Mouse (Mus musculus) CH12F3 (cell line): ENCODE measurements around the gene Hoxc11.

ENCODE experiments used
- in situ Hi-C: fragments of 300-500 bp; cut with MboI; formaldehyde crosslinking; loops from 2 replicates; pipeline ENCODE4 v1.14.3; 2020; ENCODE audit warnings: low sequenced_read_pairs

The Hoxc11 gene

DNA sequence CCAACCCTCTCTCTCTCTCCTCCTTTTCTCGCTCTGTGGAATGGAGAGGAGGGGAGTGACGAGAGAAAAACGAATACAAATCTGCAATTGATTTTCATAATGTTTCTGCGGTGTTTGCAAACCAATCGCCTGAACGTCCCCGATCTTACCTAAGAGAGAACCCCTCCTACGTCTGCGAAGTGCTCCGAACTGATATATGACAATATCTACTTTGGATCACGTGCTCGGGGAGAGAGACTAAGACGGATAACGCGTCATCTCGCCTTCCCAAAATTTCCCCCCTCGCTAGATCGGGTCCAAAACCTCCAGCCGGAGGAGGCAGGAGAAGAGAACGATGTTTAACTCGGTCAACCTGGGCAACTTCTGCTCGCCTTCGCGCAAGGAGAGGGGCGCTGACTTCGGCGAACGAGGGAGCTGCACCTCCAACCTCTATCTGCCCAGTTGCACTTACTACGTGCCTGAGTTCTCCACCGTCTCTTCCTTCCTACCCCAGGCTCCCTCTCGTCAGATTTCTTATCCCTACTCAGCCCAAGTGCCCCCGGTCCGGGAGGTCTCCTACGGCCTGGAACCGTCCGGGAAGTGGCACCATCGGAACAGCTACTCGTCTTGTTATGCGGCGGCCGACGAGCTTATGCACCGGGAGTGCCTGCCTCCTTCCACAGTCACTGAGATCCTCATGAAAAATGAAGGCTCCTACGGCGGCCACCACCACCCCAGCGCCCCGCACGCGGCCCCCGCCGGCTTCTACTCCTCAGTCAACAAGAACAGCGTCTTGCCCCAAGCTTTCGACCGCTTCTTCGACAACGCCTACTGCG, at the start of gene Hoxc11:
Hoxc11 (plus strand) TSS at position 236 of the 815 bp plus-strand sequence.
- in situ Hi-C loops: no loop called here

DNA sequence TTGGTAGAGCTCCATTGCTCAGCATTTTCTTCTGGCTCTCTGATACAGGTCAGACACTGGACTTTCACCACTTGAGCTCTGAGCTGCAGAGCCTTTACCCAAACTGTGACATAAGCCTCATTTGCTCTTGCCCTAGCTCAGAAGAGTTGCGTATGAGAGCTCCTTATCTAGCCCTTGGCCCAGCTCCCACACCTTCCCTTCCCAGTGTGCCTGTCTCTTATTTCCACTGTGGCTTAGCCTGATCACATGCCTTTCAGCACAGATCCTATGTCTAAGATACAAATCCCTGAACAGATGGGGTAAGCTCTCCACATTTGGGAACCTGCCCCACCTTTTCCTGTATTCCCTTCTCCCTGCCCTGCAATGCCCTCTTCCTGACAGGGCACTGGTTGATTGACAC, 49.3 kb upstream of the Hoxc11 start:
- in situ Hi-C loops: no loop called here

DNA sequence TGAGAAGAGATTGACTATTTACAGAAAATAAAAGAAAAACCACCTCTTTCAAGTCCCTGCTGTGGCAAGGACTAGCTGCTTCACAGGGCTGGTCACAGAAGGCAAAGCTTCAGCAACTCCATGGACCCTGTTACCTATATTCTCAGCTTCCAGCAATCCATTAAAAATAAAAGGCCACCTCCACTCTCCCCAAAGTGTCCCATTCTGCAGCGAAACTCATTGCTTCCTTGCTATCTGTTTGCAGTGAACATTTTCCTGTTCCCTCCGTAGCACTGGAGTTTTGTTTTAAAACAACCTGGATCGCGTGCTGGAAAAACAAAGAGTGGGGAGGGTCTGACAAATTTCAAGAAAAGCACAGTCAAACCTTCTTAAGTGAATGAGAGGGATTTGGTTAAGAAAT, 44.7 kb upstream of the Hoxc11 start:
- in situ Hi-C loops: no loop called here

DNA sequence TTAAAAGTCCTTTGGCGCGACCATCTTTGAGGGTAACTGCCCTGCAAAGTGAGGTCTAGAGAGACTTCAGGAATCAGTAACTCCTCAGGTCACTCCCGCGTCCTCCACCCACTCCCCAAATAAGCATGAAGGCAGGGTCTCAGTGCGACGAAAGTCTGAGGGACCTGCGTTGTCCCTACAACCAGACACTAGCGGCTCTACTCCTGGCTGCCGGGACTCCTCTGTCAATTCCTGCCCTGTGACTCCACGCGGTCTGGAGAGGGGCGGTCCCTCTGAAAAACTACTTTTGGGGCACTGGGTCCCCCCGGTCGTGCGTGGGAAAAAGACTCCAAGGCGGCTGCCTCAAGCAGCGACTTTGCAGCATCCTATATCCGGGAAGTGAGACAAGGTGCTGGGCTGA, 44.2 kb upstream of the Hoxc11 start:
- in situ Hi-C loops: no loop called here

DNA sequence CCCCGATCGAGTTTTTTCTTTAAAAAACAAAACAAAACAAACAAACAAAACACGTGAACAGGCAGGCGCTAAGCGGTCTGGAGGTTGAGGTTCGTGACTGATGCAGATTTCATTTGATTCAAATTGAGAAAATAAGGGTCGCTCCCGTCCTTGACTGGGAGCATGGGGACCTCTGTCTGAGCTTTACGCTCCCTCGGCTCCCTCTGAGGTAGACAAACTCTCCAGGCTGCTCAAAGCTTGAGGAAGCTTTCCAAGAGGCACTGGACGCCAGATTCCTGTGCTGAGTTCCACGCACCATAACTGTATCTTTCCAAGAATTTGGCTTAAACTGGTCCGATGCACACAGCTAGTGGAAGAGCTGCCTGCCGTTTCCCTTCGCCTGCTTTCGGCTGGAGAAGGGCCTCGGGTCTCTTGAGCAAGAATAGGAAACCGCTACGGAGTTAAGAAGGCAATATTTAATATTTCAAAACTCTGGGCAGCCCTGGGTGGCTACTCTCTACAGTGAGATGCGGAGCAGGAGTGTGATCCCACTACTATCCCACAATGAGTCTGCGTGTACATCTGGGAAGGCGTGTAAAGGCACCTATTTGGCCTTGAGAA, 43.6 kb upstream of the Hoxc11 start:
- in situ Hi-C loops: no loop called here

DNA sequence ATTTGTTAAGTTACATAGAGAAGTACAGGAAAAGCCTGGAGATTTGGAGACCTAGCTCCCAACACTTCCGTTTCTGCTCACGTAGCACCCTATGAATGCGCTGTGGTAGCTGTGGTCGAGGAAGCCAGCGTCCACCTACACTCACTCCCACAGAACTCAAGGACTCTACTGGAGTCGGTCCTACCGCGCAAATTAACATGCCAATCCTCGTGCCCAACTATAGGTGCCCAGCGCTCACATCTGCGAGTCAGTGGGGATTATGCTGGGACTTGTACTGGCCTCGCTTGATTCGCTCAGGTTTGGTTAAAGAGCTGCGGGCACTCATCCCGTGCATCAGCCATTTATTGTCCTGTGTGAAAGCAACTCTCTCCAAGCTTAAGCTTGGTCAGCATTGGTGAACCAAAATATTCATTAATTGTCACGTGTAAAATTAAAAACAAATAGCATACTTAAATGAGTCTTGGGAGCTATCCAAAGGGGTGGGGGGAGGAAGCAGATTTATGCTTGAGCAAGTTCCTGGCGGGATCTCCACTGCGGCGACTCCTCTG, 41.1 kb upstream of the Hoxc11 start:
- in situ Hi-C loops: no loop called here

DNA sequence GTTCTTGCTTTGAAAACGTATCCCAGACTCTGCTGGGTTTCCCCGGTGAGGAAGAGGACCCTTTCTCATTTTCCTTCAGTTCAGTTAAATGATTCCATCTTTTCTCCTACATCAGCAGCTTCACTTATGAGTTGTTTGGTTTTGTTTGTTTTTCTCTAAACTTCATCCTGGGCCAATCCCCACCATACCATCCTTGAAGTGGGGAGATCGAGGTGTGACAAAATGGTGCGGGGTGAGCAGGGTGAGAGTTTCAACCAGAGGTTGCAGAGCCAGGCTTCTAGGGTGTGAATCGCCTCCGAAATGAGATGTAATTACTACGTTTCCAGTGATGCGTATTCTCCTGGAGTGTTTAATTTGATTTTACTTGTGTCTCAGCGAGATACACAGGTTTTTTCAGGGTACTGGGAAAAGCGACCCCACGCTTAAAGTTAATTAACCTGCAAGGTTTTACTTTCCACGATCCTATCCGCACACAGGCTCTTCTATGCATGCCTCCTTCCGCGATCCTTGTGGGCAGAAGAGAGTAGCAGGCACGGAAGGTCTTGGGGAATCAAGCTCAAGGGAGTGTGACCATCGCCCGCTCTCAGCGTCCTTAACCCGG, 36.2 kb upstream of the Hoxc11 start:
- in situ Hi-C loops: no loop called here

DNA sequence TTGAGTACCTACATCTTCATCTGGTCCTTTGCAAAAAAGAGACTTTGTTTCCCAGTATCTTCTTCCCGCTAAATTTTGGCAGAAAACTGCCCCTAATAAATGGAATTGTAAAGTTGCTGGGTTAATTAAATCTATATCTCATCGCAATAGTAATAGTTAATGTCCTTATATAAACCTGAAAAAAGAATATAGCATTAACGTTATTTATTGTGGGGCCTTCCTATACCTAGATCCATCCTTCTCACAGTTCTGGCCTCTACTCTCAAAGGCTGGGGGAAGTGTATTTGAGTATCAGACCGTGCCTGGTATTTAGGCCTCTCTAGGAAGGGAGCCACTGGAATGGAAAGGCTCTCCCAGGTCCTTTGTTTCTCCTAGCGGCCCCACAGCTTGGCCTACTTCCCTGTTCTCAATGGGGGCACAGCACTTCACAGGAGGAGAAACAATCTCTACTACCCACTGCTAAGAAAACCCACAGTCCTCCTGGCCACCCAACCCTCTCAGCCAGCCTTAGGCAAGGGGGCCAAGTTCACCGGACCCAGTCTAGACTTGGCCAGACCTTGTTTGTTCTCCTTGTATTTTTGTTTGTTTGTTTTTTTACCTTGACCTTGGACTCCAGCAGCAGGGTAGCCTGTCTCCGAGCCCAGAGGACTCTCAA, 35.5 kb upstream of the Hoxc11 start:
- in situ Hi-C loops: no loop called here

DNA sequence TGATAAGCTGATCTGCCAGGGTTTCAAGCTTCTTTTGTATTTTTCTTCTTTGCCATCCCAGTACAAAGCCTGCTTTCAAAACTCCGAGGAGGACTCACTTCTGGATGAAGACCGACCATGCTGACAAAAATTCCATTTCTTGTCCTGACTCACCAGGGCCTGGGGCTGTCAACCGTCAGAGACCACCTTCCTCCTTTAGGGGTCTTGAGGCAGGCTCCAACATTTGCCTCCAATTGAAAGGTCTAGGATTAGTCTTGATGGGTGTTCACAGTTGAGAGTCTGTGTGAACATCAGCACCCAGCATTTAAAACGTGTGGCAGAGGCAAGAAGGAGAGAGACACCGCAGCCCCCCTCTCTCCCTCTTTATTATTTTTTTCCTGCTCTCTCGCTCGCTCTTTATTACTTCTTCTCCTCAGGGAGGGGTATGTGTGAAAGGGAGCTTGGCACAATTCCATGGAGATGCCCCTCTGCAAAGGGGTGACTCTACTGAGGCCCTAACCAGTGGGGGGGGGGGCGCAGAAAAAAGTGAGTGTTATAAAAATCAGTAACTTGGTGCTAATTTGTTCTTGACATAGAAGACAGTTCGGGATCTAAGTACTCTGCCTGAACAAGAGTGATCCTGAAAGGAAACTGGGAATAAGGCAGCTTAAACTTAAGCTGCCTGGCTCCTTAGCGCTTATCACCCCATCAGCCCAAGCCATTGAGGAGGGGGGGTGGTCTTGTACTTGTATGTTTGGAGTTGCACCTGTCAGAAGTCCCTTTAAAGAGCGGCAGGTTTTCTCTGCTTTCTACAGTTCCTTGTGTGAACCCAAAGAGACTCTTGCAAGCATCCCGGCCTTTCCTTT, 34.7 kb upstream of the Hoxc11 start:
- in situ Hi-C loops: no loop called here

DNA sequence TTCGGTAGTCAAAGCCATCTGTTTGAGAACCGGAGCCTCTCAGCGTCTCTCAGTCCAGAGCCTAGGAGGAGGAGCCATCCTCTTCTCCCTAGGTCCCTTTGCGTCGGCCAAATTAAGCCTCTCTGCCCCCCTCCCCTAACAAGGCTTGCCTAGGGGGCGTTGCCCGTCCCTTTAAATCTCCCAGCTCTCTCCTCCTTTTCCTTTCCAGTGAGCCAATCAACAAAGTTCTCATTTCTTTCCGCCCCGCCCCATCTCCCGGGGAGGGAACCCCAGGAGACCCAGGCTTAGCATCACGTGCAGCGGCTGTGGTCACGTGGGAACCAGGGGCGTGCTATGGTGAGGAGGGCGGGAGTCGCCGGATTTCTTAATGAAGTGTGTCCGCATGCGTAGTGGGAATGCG, 33.6 kb upstream of the Hoxc11 start:
- in situ Hi-C loops: no loop called here

DNA sequence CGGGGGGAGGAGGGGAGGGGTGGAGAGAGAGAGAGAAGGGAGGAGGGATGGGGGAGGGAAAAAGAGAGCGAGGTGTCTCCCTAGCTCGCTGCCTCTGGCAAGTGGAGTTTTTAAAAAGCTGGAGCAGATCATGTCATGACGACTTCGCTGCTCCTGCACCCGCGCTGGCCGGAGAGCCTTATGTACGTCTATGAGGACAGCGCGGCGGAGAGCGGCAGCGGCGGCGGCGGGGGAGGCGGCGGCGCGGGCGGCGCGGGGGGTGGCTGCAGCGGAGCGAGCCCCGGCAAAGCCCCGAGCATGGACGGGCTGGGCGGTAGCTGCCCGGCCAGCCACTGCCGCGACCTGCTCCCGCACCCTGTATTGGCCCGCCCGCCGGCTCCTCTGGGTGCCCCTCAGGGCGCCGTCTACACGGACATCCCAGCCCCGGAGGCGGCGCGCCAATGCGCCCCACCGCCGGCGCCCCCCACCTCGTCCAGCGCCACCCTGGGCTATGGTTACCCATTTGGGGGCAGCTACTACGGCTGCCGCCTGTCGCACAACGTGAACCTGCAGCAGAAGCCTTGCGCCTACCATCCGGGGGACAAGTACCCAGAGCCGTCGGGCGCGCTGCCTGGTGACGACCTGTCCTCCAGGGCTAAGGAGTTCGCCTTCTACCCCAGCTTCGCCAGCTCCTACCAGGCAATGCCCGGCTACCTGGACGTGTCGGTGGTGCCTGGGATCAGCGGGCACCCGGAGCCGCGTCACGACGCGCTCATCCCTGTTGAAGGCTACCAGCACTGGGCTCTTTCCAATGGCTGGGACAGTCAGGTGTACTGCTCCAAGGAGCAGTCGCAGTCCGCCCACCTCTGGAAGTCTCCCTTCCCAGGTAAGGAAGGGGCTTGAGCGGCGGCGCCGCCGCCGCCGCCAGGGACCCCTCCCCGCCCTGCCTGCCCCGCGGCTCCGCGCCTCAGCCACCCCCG, 32.9 kb upstream of the Hoxc11 start, which contains the start of gene Hoxc13:
Hoxc13 (plus strand) TSS at position 51 of the 959 bp plus-strand sequence.
- in situ Hi-C loops: no loop called here

DNA sequence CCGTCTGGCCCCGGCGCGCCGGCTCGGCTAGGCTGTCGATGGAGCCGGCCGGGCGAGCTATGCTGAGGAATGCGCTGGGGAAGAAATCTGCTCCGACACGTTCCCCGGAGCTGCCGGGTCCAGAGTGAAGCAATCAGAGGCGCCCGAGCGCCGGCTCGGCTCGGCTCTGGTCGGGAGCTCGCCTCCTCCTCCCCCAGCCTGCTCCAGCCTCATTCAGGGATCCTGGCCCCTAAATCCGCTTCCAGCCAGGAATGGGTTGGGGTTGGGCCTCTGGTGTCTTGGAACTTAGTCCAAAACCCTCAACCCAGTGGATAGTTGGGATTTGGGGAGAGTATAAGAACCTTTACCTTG, 32.2 kb upstream of the Hoxc11 start:
- in situ Hi-C loops: no loop called here

DNA sequence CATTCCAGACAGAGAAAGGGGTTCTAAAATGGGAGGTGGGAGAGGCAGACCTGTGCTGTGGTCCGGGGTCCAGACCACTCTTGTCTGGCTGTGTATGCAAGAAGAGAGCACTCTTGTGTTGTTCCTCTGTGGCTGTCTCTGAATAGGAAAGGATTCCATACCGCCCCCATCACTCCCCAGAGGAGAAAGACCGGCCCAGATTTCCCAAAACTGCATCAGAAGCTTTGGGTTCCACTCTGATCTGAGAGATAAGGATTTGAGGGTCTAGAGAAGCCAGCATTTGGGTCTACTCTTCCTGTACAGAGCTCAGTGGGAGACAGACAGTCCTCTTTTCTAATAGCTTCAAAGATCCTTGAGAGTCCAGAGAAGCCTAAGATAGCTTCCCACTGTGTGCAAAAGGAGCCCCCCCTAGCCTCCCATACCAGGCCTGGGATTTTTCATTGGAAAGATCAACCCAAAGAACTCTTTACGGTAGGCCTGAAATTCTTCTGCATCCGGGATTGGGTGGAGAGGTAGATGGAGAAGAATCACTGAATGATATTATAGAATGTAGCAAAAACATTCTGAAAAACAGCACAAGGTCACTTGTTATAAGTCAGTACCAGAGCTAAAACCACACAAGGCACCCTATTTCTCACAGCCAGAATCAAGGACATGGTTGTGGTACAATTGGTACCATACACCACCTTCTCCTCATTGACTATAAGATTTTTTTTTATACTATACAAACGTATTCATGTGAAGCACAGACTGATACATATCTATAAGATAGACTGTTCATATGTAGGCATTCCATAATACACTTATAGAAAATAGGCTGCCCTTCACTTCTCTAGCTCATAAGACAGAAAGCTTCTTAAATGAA, 31.4 kb upstream of the Hoxc11 start:
- in situ Hi-C loops: no loop called here

DNA sequence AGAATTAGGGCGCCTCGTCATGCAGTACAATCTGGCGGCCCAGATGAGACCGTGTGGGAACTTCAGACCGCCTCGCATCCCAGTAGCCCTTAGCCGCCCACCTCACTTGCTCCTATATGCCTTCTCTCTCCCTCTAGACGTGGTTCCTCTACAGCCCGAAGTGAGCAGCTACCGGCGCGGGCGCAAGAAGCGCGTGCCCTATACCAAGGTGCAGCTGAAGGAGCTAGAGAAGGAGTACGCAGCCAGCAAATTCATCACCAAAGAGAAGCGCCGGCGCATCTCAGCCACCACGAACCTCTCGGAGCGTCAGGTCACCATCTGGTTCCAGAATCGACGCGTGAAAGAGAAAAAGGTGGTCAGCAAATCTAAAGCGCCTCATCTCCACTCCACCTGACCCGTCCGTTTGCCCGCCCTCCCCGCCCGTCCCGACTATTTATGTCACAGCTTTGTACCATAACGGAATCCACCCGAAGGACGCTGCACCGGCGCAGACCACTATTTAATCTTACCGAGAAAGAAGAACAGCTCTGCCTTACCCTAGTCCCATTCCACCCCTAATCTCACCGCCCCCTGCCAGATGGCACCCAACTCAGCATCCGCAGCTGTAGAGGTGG, 27.1 kb upstream of the Hoxc11 start:
- in situ Hi-C loops: no loop called here

DNA sequence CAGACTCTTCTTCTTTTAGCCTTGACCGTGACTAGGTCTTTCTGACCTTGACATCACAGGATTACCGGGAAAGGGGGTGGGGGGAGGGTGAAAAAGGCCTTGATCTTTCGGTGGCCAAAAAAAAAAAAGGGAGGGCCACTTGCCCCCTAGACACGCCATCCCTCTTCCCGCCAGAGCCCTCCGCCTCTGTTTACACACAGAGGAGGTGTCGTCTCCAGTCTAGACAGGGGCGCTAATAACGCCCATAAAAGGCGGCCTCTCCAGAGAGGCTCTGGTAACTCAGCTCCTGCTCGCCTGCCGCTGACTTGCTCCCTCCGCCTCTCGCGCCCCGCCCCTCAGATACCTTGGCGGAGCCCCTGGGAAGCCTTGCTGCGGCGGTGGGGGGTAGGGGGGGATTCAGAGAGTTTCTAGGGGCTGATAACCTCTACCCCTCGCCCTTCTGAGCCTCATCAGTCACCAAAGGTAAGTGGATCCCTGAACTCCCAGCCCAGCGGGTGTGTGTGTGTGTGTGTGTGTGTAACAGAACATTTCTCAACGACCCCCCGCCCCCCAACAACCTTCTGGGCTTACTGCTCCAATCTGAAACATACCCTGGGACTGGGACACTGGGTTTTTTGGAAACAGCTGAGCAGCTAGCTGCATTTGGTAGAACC, 22.4 kb upstream of the Hoxc11 start:
- in situ Hi-C loops: no loop called here

DNA sequence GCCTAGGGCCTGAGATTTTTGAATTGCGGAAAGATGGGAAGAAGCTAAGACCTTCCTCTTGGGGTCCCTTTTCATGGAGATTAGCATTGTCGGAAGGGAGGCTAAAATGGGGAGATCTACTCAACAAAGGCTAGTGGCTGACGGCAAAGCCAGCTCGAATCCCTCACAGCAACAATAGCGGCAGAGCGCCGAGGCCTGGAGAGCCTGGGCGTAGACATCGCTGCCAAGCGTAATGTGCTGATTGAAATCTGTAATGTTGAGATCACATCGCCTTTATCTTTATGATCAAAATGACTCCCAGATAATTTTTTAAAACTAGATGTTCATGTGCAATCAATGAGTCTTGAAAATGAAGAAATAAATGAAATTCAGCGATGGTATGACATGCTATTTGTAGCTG, 19.8 kb upstream of the Hoxc11 start:
- in situ Hi-C loops: no loop called here

DNA sequence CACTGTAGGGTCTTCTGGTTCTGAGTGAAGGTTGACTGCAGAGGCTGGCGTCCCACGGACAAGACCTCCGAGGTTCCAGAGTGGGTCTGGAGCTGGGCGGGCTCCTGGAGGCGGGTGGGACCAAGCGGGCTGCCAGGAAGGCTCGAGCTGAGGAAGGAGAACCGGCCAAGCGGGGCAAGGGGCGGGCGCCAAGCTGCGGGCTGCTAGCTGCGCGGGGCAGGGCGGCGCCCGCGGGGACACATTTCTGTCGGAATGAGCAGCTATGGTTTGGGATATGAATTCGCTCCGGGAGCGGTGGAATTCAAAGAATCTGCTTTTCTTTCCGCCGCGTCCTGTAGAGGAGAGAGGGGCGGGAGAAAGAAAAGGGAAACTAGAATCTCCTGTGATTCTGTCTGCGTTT, 19.3 kb upstream of the Hoxc11 start:
- in situ Hi-C loops: no loop called here
